Mouse (Mus musculus) MN1 (cell line): ENCODE results near the gene Eif4e2.

ENCODE experiments used
- DNase-seq: peaks from one replicate; pipeline ENCODE4 v3.0.0-alpha.2; 2016; ENCODE audit warnings: low spot score

The Eif4e2 gene

GRCm38 (mm10) chr1:87201848-87202247 is 11.9 kb upstream of the Eif4e2 start:
- DNase-seq, result no peak

GRCm38 (mm10) chr1:87203779-87204178 is 9.9 kb upstream of the Eif4e2 start:
- no peak for DNase-seq

- no peak for DNase-seq
These were observed 9.2 kb upstream of the Eif4e2 start, which contains the start of gene Chrng for GRCm38 (mm10) chr1:87204465-87204864. Gene Chrng, plus strand, starts transcription at chr1:87204657.

- no peak for DNase-seq
These were observed 8.7 kb upstream of the Eif4e2 start for GRCm38 (mm10) chr1:87205038-87205437.

GRCm38 (mm10) chr1:87205502-87205901 is 8.2 kb upstream of the Eif4e2 start:
- no peak for DNase-seq

- no peak for DNase-seq
These were observed 7.4 kb upstream of the Eif4e2 start for GRCm38 (mm10) chr1:87206339-87206738.

- no peak for DNase-seq
These were observed 2.3 kb upstream of the Eif4e2 start for GRCm38 (mm10) chr1:87211431-87211830.

GRCm38 (mm10) chr1:87214748-87215147 is 1.0 kb downstream of the Eif4e2 start:
- peak; percentile 26 for DNase-seq

- DNase-seq, result peak; percentile 21
These were observed 4.2 kb downstream of the Eif4e2 start for GRCm38 (mm10) chr1:87217938-87218337.

- DNase-seq, result no peak
These were observed 12.0 kb downstream of the Eif4e2 start for GRCm38 (mm10) chr1:87225739-87226138.

GRCm38 (mm10) chr1:87226409-87227159 is 12.9 kb downstream of the Eif4e2 start:
- DNase-seq, result no peak

- DNase-seq, result no peak
These were observed 13.4 kb downstream of the Eif4e2 start for GRCm38 (mm10) chr1:87227160-87227550.

- DNase-seq, result no peak
These were observed 16.9 kb downstream of the Eif4e2 start for GRCm38 (mm10) chr1:87230606-87231005.

- no peak for DNase-seq
These were observed 18.5 kb downstream of the Eif4e2 start for GRCm38 (mm10) chr1:87232197-87232596.

- DNase-seq, result no peak
These were observed 25.3 kb downstream of the Eif4e2 start for GRCm38 (mm10) chr1:87239056-87239455.

GRCm38 (mm10) chr1:87243021-87243420 is 29.3 kb downstream of the Eif4e2 start:
- no peak for DNase-seq

- no peak for DNase-seq
These were observed 31.7 kb downstream of the Eif4e2 start for GRCm38 (mm10) chr1:87245430-87245829.

GRCm38 (mm10) chr1:87245929-87246815 is 32.5 kb downstream of the Eif4e2 start:
- peak; percentile 79 for DNase-seq

GRCm38 (mm10) chr1:87252040-87252609 is 38.4 kb downstream of the Eif4e2 start:
- DNase-seq, result no peak

GRCm38 (mm10) chr1:87255173-87255572 is 41.5 kb downstream of the Eif4e2 start:
- no peak for DNase-seq

GRCm38 (mm10) chr1:87257691-87258090 is 44.0 kb downstream of the Eif4e2 start:
- no peak for DNase-seq

GRCm38 (mm10) chr1:87258484-87258883 is 44.8 kb downstream of the Eif4e2 start:
- DNase-seq, result no peak

- DNase-seq, result no peak
These were observed 45.6 kb downstream of the Eif4e2 start for GRCm38 (mm10) chr1:87259316-87259715.
